7 mouse cellular contexts compared by ENCODE assay signal in genomic region chr5:134440098-134440497, GRCm38 (mm10). TPM values are rescaled to one million over a fixed set of nuclear protein-coding genes. Genes with fewer than 3 reads are reported as not detected.
DNase-seq lines count a peak whose midpoint lies in the region; ATAC-seq and TF ChIP-seq lines count a peak whose summit lies in the region.

No protein-coding gene starts in this region.

- no peak overlapping the region for H3K27ac ChIP-seq in kidney, postnatal 0 days
- H3K27ac ChIP-seq in hindbrain, embryonic 16.5 days (ENCODE audit: low read depth, low read length): no peak overlapping the region

- no peaks in the 10 kb centered on the region for H3K36me3 ChIP-seq in kidney, postnatal 0 days (ENCODE audit: insufficient read depth, low read length)
- no peaks in the 10 kb centered on the region for H3K36me3 ChIP-seq in hindbrain, embryonic 16.5 days (ENCODE audit: control insufficient read depth, insufficient read depth, low read length)

- WGBS in kidney, postnatal 0 days: 65% methylated on average over 12 of the region's 12 CpGs
- WGBS in hindbrain, embryonic 16.5 days: 71% methylated on average over 12 of the region's 12 CpGs

- H3K4me1 ChIP-seq in kidney, postnatal 0 days (replicated peaks; ENCODE audit: insufficient read depth, low read length): peaks cover 7% of the 10 kb centered on the region
- H3K4me1 ChIP-seq in hindbrain, embryonic 16.5 days (ENCODE audit: control insufficient read depth, insufficient read depth, low read depth, low read length): peaks cover 37% of the 10 kb centered on the region

- no peak for TF ChIP-seq CTCF in kidney, postnatal 0 days (IDR thresholded peaks at IDR 0.05; ENCODE audit: low read depth)

- intact Hi-C loops in gastrocnemius, postnatal 14 days (cut with DNase I; ENCODE audit: low total_unique reads): no loop called here

- peak; percentile 40 to 65 for DNase-seq in urinary bladder, postnatal 4 days (ENCODE audit: low spot score in 2 of 2)
- DNase-seq in urinary bladder, postnatal 10 days (ENCODE audit: low spot score): no peak
- DNase-seq in gastrocnemius, postnatal 14 days: peak; percentile 48
- peak; percentile 13 for DNase-seq in kidney, postnatal 0 days (ENCODE audit: low spot score)
- no peak for DNase-seq in c-Kit-positive CD71-positive TER-119-positive erythroid progenitor cells, embryonic 14.5 days (ENCODE audit: low spot score)

- H3K9ac ChIP-seq in kidney, postnatal 0 days (ENCODE audit: low read depth, low read length): no peak overlapping the region
- H3K9ac ChIP-seq in hindbrain, embryonic 16.5 days (ENCODE audit: low read depth, low read length): no peak overlapping the region

- H3K4me3 ChIP-seq in kidney, postnatal 0 days (replicated peaks; ENCODE audit: low read depth, low read length): no peak overlapping the region
- H3K4me3 ChIP-seq in hindbrain, embryonic 16.5 days (ENCODE audit: low read length): no peak overlapping the region

- no peaks in the 10 kb centered on the region for H3K27me3 ChIP-seq in kidney, postnatal 0 days (ENCODE audit: insufficient read depth, low read length)
- no peaks in the 10 kb centered on the region for H3K27me3 ChIP-seq in hindbrain, embryonic 16.5 days (replicated peaks; ENCODE audit: control insufficient read depth, insufficient read depth, low read length)

- H3K4me2 ChIP-seq in kidney, postnatal 0 days (ENCODE audit: low read length): no peak overlapping the region
- no peak overlapping the region for H3K4me2 ChIP-seq in hindbrain, embryonic 16.5 days (ENCODE audit: low read length)

- no peaks in the 10 kb centered on the region for H3K9me3 ChIP-seq in kidney, postnatal 0 days (replicated peaks; ENCODE audit: low read length)
- no peaks in the 10 kb centered on the region for H3K9me3 ChIP-seq in hindbrain, embryonic 16.5 days (ENCODE audit: control insufficient read depth, low read length)

- no peak for ATAC-seq in kidney, postnatal 0 days (replicated peaks; ENCODE audit: low FRiP score, low read depth)
- no peak for ATAC-seq in granulocyte monocyte progenitor cell, adult 5-6 weeks (replicated peaks; ENCODE audit: poor library complexity, severe bottlenecking)
- ATAC-seq in hindbrain, embryonic 16.5 days: no peak

RNA-seq across cellular contexts. Expression of gene Gtf2ird1, which starts 16.4 kb away (rescaled TPM):
- total RNA-seq in gastrocnemius, postnatal 14 days (2021): 10 to 100 TPM in 1 of 2 experiments, 1 to 10 TPM in 1; 9.5 to 10.7 TPM
- 46.7 and 49.8 TPM in 2 replicates for polyA plus RNA-seq in kidney, postnatal 0 days (2015; fragmentation: Nextera tagmentation; extraction: Ambion mirVana)
- total RNA-seq in granulocyte monocyte progenitor cell, adult 5-6 weeks (2014; fragmentation: Nextera tagmentation): 28.2 and 43.1 TPM in 2 replicates
- 9.5 and 14.0 TPM in 2 replicates for total RNA-seq in granulocyte monocyte progenitor cell, adult 5-6 weeks (2017)
- 49.3 and 67.3 TPM in 2 replicates for polyA plus RNA-seq in hindbrain, embryonic 16.5 days (2015; fragmentation: Nextera tagmentation; extraction: Ambion mirVana)

Comparison
In these comparisons a context has a peak if more than half of its experiments do, and no peak if none do; other contexts are left out.
1. DNase-seq: peak in urinary bladder, postnatal 4 days (2 of 2), gastrocnemius, postnatal 14 days (single experiment) and kidney, postnatal 0 days (single experiment); none in urinary bladder, postnatal 10 days (single experiment) and c-Kit-positive CD71-positive TER-119-positive erythroid progenitor cells, embryonic 14.5 days (single experiment).